Mouse (Mus musculus) megakaryocyte, embryonic 14.5 days (primary cell): ENCODE measurements around the gene Pdlim3.

Source experiments
- FLI1 ChIP-seq: IDR thresholded peaks from 2 replicates; pipeline ENCODE4 v1.6.1; 2012; ENCODE audit warnings: low read length, inconsistent platforms, mixed read lengths
- GATA1 ChIP-seq: IDR thresholded peaks from 3 replicates; pipeline ENCODE4 v1.6.1; 2012; ENCODE audit warnings: mixed read lengths, low read length, inconsistent platforms, borderline replicate concordance

GRCm38 (mm10) chr8:45889737-45890136 is 4.5 kb downstream of the Pdlim3 start:
- no peak for TF ChIP-seq GATA1
- TF ChIP-seq FLI1: no peak
